Mouse (Mus musculus): ENCODE results near the gene Vopp1. TPM values are rescaled to one million over a fixed set of nuclear protein-coding genes. Genes with fewer than 3 reads are reported as not detected.

Gene Vopp1
- total and polyA plus RNA-seq, 3 experiments: 0.10 TPM; not detected in 2

DNA sequence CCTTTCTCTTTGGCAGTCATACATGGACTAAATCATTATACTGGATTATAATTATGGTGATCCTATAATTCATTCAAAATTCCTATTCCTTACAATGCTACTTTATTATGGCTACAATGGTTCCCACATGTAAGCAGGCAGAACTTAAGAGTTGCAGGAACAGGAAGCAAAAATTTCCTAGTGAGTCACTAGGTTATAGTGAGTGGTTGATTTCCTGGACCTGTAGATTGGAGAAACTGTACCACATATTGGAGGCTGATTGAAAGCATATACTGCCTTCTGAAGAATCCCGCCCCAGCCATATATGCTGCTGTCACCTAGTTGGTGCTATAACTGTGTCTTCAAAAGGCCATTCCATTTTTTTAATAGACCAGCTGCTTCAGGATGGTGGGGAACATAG is 82.2 kb downstream of the Vopp1 start:
- Histone ChIP-seq H3K9ac (ENCODE audit: insufficient read depth, low read depth) (no peak overlapping the region), H3K79me2 (replicated peaks; ENCODE audit: control insufficient read depth, extremely low read depth, insufficient read depth, poor library complexity, severe bottlenecking) (no peaks in the 10 kb centered on the region), H3K36me3 (replicated peaks in 1 of 2; ENCODE audit: control insufficient read depth in 1 of 2, insufficient read depth in 1 of 2, low read length in 1 of 2) (peaks cover 4 to 8% of the 10 kb centered on the region in 2 experiments), H3K27me3 (replicated peaks) (no peaks in the 10 kb centered on the region), H3K4me1 (ENCODE audit: control insufficient read depth in 1 of 2, insufficient read depth in 2 of 2) (no peaks in the 10 kb centered on the region; a peak in 1 of 4 replicates), H3K27ac (ENCODE audit: insufficient read depth, low read depth) (no peak overlapping the region), H3K4me3 (replicated peaks in 1 of 3; ENCODE audit: low read depth in 2 of 3, low read length in 2 of 3, poor library complexity in 1 of 3) (no peak overlapping the region), H3K4me2 (ENCODE audit: insufficient read depth, low read depth, poor library complexity, severe bottlenecking) (no peak overlapping the region), H3K9me3 (replicated peaks; ENCODE audit: low read length) (no peaks in the 10 kb centered on the region)
- in situ Hi-C loops (cut with MboI; ENCODE audit: low pct_ligation_motif_present, low pct_unique_long_range_greater_than_20kb, low sequenced_read_pairs) (no loop called here), dilution Hi-C loops (cut with MboI; ENCODE audit: extremely low pct_ligation_motif_present, extremely low pct_unique_long_range_greater_than_20kb, low sequenced_read_pairs) (no loop called here)
- no peak for DNase-seq (ENCODE audit: extremely low read depth)
- TF ChIP-seq MAFK (IDR thresholded peaks at IDR 0.05; ENCODE audit: insufficient replicate concordance, low read length): no peak
- no peak for TF ChIP-seq RCOR1 (conservative IDR thresholded peaks at IDR 0.05; ENCODE audit: low read depth, low read length)
- no peak for TF ChIP-seq ELF1 (IDR thresholded peaks at IDR 0.05; ENCODE audit: low read depth, low read length)
- no peak for TF ChIP-seq NELFE (IDR thresholded peaks at IDR 0.05; ENCODE audit: low read depth, low read length)
- no peak for TF ChIP-seq MEF2A (IDR thresholded peaks at IDR 0.05; ENCODE audit: borderline replicate concordance, low read depth, low read length)
- TF ChIP-seq MXI1 (IDR thresholded peaks at IDR 0.05; ENCODE audit: low read depth, low read length): no peak
- no peak for TF ChIP-seq MAZ (IDR thresholded peaks at IDR 0.05; ENCODE audit: low read depth, low read length)
- no peak for TF ChIP-seq HCFC1 (IDR thresholded peaks at IDR 0.05; ENCODE audit: low read depth, low read length)
- no peak for TF ChIP-seq E2F4 (IDR thresholded peaks at IDR 0.05; ENCODE audit: insufficient replicate concordance, low read depth, low read length)
- TF ChIP-seq KAT2A (IDR thresholded peaks at IDR 0.05; ENCODE audit: insufficient replicate concordance, low read length): no peak
- TF ChIP-seq EP300 (IDR thresholded peaks at IDR 0.05; ENCODE audit: low read length): no peak
- TF ChIP-seq POLR2A (IDR thresholded peaks at IDR 0.05; ENCODE audit: low read depth, low read length): no peak
- no peak for TF ChIP-seq ZMIZ1 (IDR thresholded peaks at IDR 0.05; ENCODE audit: low read depth, low read length)
- TF ChIP-seq ETS1 (conservative IDR thresholded peaks at IDR 0.05; ENCODE audit: low read depth, low read length): no peak
- no peak for TF ChIP-seq JUN (IDR thresholded peaks at IDR 0.05; ENCODE audit: insufficient read depth, low read depth, low read length)
- no peak for TF ChIP-seq CTCF (conservative IDR thresholded peaks at IDR 0.05 in 1 of 2, IDR thresholded peaks at IDR 0.05 in 1 of 2; ENCODE audit: low read depth in 2 of 2, low read length in 2 of 2)
- TF ChIP-seq ZKSCAN1 (IDR thresholded peaks at IDR 0.05; ENCODE audit: borderline replicate concordance, low read depth, low read length): no peak

DNA sequence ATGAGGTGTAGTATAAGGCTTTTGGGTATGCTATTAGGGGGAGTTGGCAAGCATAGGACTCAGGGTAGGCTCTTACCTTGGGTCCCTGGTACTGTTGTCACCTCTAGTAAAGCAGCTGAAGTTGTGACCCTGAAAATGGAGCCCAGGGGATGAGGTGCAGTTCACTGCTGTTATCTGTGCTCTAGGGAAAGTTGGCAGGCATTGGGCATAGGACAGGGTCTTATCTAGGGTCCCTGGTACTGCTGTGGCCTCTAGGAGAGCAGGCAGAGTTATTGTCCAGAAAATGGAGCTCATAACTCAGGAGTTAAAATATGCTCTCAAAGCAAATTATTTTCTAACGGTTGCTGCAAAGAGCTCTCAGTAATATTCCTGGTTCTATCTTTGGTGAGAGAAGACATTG is 103.6 kb downstream of the Vopp1 start:
- no peak overlapping the region for H3K4me3 ChIP-seq (replicated peaks in 1 of 3; ENCODE audit: low read depth in 2 of 3, low read length in 2 of 3, poor library complexity in 1 of 3)
- TF ChIP-seq MYC (IDR thresholded peaks at IDR 0.05; ENCODE audit: low read depth, low read length): no peak
- no peaks in the 10 kb centered on the region for H3K27me3 ChIP-seq (replicated peaks)
- in situ Hi-C loops (cut with MboI; ENCODE audit: low pct_ligation_motif_present, low pct_unique_long_range_greater_than_20kb, low sequenced_read_pairs): no loop called here
- dilution Hi-C loops (cut with MboI; ENCODE audit: extremely low pct_ligation_motif_present, extremely low pct_unique_long_range_greater_than_20kb, low sequenced_read_pairs): no loop called here
- H3K36me3 ChIP-seq (replicated peaks in 1 of 2; ENCODE audit: control insufficient read depth in 1 of 2, insufficient read depth in 1 of 2, low read length in 1 of 2): peaks cover 3 to 18% of the 10 kb centered on the region in 2 experiments
- no peak overlapping the region for H3K27ac ChIP-seq (ENCODE audit: insufficient read depth, low read depth)
- no peak overlapping the region for H3K9ac ChIP-seq (ENCODE audit: insufficient read depth, low read depth)
- DNase-seq (ENCODE audit: extremely low read depth): no peak
- H3K79me2 ChIP-seq (replicated peaks; ENCODE audit: control insufficient read depth, extremely low read depth, insufficient read depth, poor library complexity, severe bottlenecking): no peaks in the 10 kb centered on the region
- H3K4me2 ChIP-seq (ENCODE audit: insufficient read depth, low read depth, poor library complexity, severe bottlenecking): no peak overlapping the region
- no peaks in the 10 kb centered on the region for H3K4me1 ChIP-seq (ENCODE audit: control insufficient read depth in 1 of 2, insufficient read depth in 2 of 2)
- H3K9me3 ChIP-seq (replicated peaks; ENCODE audit: low read length): no peaks in the 10 kb centered on the region

All from CH12.LX (cell line).